Mouse (Mus musculus): ENCODE results near the gene Cnr1. TPM values are rescaled to one million over a fixed set of nuclear protein-coding genes. Genes with fewer than 3 reads are reported as not detected.

The Cnr1 gene
- polyA plus RNA-seq (2015; fragmentation: Nextera tagmentation; extraction: Ambion mirVana): 49.8 and 55.2 TPM in 2 replicates

- H3K27ac ChIP-seq: peak within 1 kb of the TSS; percentile 96
- H3K4me3 ChIP-seq: peak within 1 kb of the TSS; percentile 85
- peak within 1 kb of the TSS; percentile 93 for H3K4me2 ChIP-seq
- under 1% methylated on average over 73 of the region's 77 CpGs for WGBS
- H3K9ac ChIP-seq: peak within 1 kb of the TSS; percentile 94
- peaks cover 13% of the 10 kb centered on the region for H3K4me1 ChIP-seq
- ATAC-seq (replicated peaks): peak; percentile 93
- no peaks in the 10 kb centered on the region for H3K36me3 ChIP-seq (replicated peaks)
- H3K9me3 ChIP-seq: no peaks in the 10 kb centered on the region
- 0 out of 2 replicates have a peak, but pooled peaks cover 2% of the 10 kb centered on the region for H3K27me3 ChIP-seq (replicated peaks)
Measured at GRCm38 (mm10) chr4:33924234-33924888, at the start of gene Cnr1. Cnr1 (plus strand) TSS chr4:33924593.

GRCm38 (mm10) chr4:33879944-33880343, 44.4 kb upstream of the Cnr1 start:
- Histone ChIP-seq H3K27ac (no peak overlapping the region), H3K36me3 (replicated peaks) (no peaks in the 10 kb centered on the region), H3K9me3 (no peaks in the 10 kb centered on the region), H3K4me2 (no peak overlapping the region), H3K4me1 (no peaks in the 10 kb centered on the region), H3K4me3 (no peak overlapping the region), H3K9ac (no peak overlapping the region), H3K27me3 (replicated peaks) (no peaks in the 10 kb centered on the region)
- ATAC-seq (replicated peaks): no peak
- 88% methylated on average over 3 of the region's 3 CpGs for WGBS

GRCm38 (mm10) chr4:33886026-33886425, 38.4 kb upstream of the Cnr1 start:
- H3K36me3 ChIP-seq (replicated peaks): no peaks in the 10 kb centered on the region
- no peak overlapping the region for H3K4me2 ChIP-seq
- H3K4me3 ChIP-seq: no peak overlapping the region
- ATAC-seq (replicated peaks): no peak
- H3K9ac ChIP-seq: no peak overlapping the region
- H3K27me3 ChIP-seq (replicated peaks): no peaks in the 10 kb centered on the region
- H3K27ac ChIP-seq: no peak overlapping the region
- 78% methylated on average over 3 of the region's 3 CpGs for WGBS
- H3K9me3 ChIP-seq: no peaks in the 10 kb centered on the region
- H3K4me1 ChIP-seq: no peaks in the 10 kb centered on the region

GRCm38 (mm10) chr4:33889976-33890375, 34.4 kb upstream of the Cnr1 start:
- H3K27me3 ChIP-seq (replicated peaks): no peaks in the 10 kb centered on the region
- H3K4me1 ChIP-seq: no peaks in the 10 kb centered on the region
- no peaks in the 10 kb centered on the region for H3K36me3 ChIP-seq (replicated peaks)
- no peaks in the 10 kb centered on the region for H3K9me3 ChIP-seq
- no peak overlapping the region for H3K4me3 ChIP-seq
- WGBS: 82% methylated on average over 2 of the region's 2 CpGs
- H3K9ac ChIP-seq: no peak overlapping the region
- ATAC-seq (replicated peaks): no peak
- no peak overlapping the region for H3K4me2 ChIP-seq
- H3K27ac ChIP-seq: no peak overlapping the region

GRCm38 (mm10) chr4:33892178-33892869, 32.1 kb upstream of the Cnr1 start:
- ATAC-seq (replicated peaks): no peak
- Histone ChIP-seq H3K4me1 (no peaks in the 10 kb centered on the region), H3K9me3 (no peaks in the 10 kb centered on the region), H3K27ac (no peak overlapping the region), H3K4me2 (no peak overlapping the region), H3K27me3 (replicated peaks) (no peaks in the 10 kb centered on the region), H3K4me3 (no peak overlapping the region), H3K36me3 (replicated peaks) (no peaks in the 10 kb centered on the region), H3K9ac (no peak overlapping the region)
- 54% methylated on average over 7 of the region's 7 CpGs for WGBS

- Histone ChIP-seq H3K27ac (no peak overlapping the region), H3K36me3 (replicated peaks) (no peaks in the 10 kb centered on the region), H3K27me3 (replicated peaks) (no peaks in the 10 kb centered on the region), H3K4me3 (no peak overlapping the region), H3K4me1 (no peaks in the 10 kb centered on the region), H3K9ac (no peak overlapping the region), H3K4me2 (no peak overlapping the region), H3K9me3 (no peaks in the 10 kb centered on the region)
- WGBS: 82% methylated on average over 7 of the region's 7 CpGs
- ATAC-seq (replicated peaks): no peak
Measured at GRCm38 (mm10) chr4:33893841-33894240, 30.6 kb upstream of the Cnr1 start.

GRCm38 (mm10) chr4:33895046-33895445, 29.3 kb upstream of the Cnr1 start:
- no peaks in the 10 kb centered on the region for H3K27me3 ChIP-seq (replicated peaks)
- H3K4me3 ChIP-seq: no peak overlapping the region
- no peak overlapping the region for H3K4me2 ChIP-seq
- no peak overlapping the region for H3K27ac ChIP-seq
- H3K9me3 ChIP-seq: no peaks in the 10 kb centered on the region
- H3K9ac ChIP-seq: no peak overlapping the region
- ATAC-seq (replicated peaks): no peak
- 83% methylated on average over 8 of the region's 8 CpGs for WGBS
- H3K4me1 ChIP-seq: no peaks in the 10 kb centered on the region
- H3K36me3 ChIP-seq (replicated peaks): no peaks in the 10 kb centered on the region

GRCm38 (mm10) chr4:33895491-33895890, 28.9 kb upstream of the Cnr1 start:
- Histone ChIP-seq H3K4me3 (no peak overlapping the region), H3K4me1 (no peaks in the 10 kb centered on the region), H3K4me2 (no peak overlapping the region), H3K9ac (no peak overlapping the region), H3K9me3 (no peaks in the 10 kb centered on the region), H3K36me3 (replicated peaks) (no peaks in the 10 kb centered on the region), H3K27me3 (replicated peaks) (no peaks in the 10 kb centered on the region), H3K27ac (no peak overlapping the region)
- 89% methylated on average over 2 of the region's 2 CpGs for WGBS
- ATAC-seq (replicated peaks): no peak

GRCm38 (mm10) chr4:33901659-33902058, 22.7 kb upstream of the Cnr1 start:
- no peak overlapping the region for H3K4me2 ChIP-seq
- no peaks in the 10 kb centered on the region for H3K9me3 ChIP-seq
- no peaks in the 10 kb centered on the region for H3K4me1 ChIP-seq
- no peaks in the 10 kb centered on the region for H3K27me3 ChIP-seq (replicated peaks)
- ATAC-seq (replicated peaks): no peak
- no peak overlapping the region for H3K27ac ChIP-seq
- H3K36me3 ChIP-seq (replicated peaks): no peaks in the 10 kb centered on the region
- no peak overlapping the region for H3K4me3 ChIP-seq
- WGBS: 88% methylated on average over 3 of the region's 3 CpGs
- H3K9ac ChIP-seq: no peak overlapping the region

- no peaks in the 10 kb centered on the region for H3K36me3 ChIP-seq (replicated peaks)
- H3K4me2 ChIP-seq: no peak overlapping the region
- H3K9me3 ChIP-seq: no peaks in the 10 kb centered on the region
- no peaks in the 10 kb centered on the region for H3K4me1 ChIP-seq
- no peak for ATAC-seq (replicated peaks)
- 51% methylated on average over 1 of the region's 1 CpGs for WGBS
- no peak overlapping the region for H3K9ac ChIP-seq
- no peak overlapping the region for H3K4me3 ChIP-seq
- no peak overlapping the region for H3K27ac ChIP-seq
- H3K27me3 ChIP-seq (replicated peaks): no peaks in the 10 kb centered on the region
Measured at GRCm38 (mm10) chr4:33903812-33904340, 20.5 kb upstream of the Cnr1 start.

GRCm38 (mm10) chr4:33904826-33905225, 19.6 kb upstream of the Cnr1 start:
- H3K27me3 ChIP-seq (replicated peaks): no peaks in the 10 kb centered on the region
- H3K4me1 ChIP-seq: no peaks in the 10 kb centered on the region
- no peaks in the 10 kb centered on the region for H3K36me3 ChIP-seq (replicated peaks)
- H3K27ac ChIP-seq: no peak overlapping the region
- no peak overlapping the region for H3K4me3 ChIP-seq
- H3K9me3 ChIP-seq: no peaks in the 10 kb centered on the region
- H3K9ac ChIP-seq: no peak overlapping the region
- ATAC-seq (replicated peaks): no peak
- 81% methylated on average over 4 of the region's 4 CpGs for WGBS
- H3K4me2 ChIP-seq: no peak overlapping the region

- Histone ChIP-seq H3K4me2 (no peak overlapping the region), H3K4me3 (no peak overlapping the region), H3K27ac (no peak overlapping the region), H3K4me1 (0 out of 2 replicates have a peak, but pooled peaks cover 4% of the 10 kb centered on the region), H3K9me3 (no peaks in the 10 kb centered on the region), H3K36me3 (replicated peaks) (no peaks in the 10 kb centered on the region), H3K27me3 (replicated peaks) (no peaks in the 10 kb centered on the region), H3K9ac (no peak overlapping the region)
- WGBS: 35% methylated on average over 3 of the region's 3 CpGs
- ATAC-seq (replicated peaks): no peak
Measured at GRCm38 (mm10) chr4:33908786-33909185, 15.6 kb upstream of the Cnr1 start.

Measured in midbrain, embryonic 15.5 days (tissue).